Mouse (Mus musculus) lung, embryonic 16.5 days (tissue): ENCODE measurements around the gene Map3k21. TPM values are rescaled to one million over a fixed set of nuclear protein-coding genes. Genes with fewer than 3 reads are reported as not detected.

Experiments
- ATAC-seq: fragments of 200-750 bp; cut with Nextera tagmentation; 2 replicates; pipeline ENCODE4 v1.8.0; 2017; ENCODE audit warnings: low read depth, mild to moderate bottlenecking, moderate library complexity
- H3K27ac ChIP-seq: fragments of 300-500 bp; sonication (generic); 2 replicates; pipeline ENCODE4 v1.5.1; 2014; ENCODE audit warnings: mild to moderate bottlenecking, control low read depth, low read length
- H3K27me3 ChIP-seq: fragments of 300-500 bp; sonication (generic); 2 replicates; pipeline ENCODE4 v1.6.1; 2014; ENCODE audit warnings: low read depth, low read length, mixed read lengths; ENCODE audit not compliant: control insufficient read depth, insufficient read depth
- H3K36me3 ChIP-seq: fragments of 300-500 bp; sonication (generic); 2 replicates; pipeline ENCODE4 v1.6.1; 2014; ENCODE audit warnings: low read length; ENCODE audit not compliant: control insufficient read depth, insufficient read depth
- H3K4me1 ChIP-seq: fragments of 300-500 bp; sonication (generic); replicated peaks from 2 replicates; pipeline ENCODE4 v1.6.1; 2014; ENCODE audit warnings: low read length, mixed read lengths; ENCODE audit not compliant: control insufficient read depth, insufficient read depth
- H3K4me2 ChIP-seq: fragments of 300-500 bp; sonication (generic); 2 replicates; pipeline ENCODE4 v1.6.1; 2014; ENCODE audit warnings: low read depth, low read length, control low read depth
- H3K4me3 ChIP-seq: fragments of 300-500 bp; sonication (generic); 2 replicates; pipeline ENCODE4 v1.5.1; 2014; ENCODE audit warnings: mild to moderate bottlenecking, low read length, control low read depth
- H3K9ac ChIP-seq: fragments of 300-500 bp; sonication (generic); 2 replicates; pipeline ENCODE4 v1.6.1; 2014; ENCODE audit warnings: low read length, control low read depth
- H3K9me3 ChIP-seq: fragments of 300-500 bp; sonication (generic); 2 replicates; pipeline ENCODE4 v1.6.1; 2016; ENCODE audit warnings: low read length; ENCODE audit not compliant: control insufficient read depth
- WGBS: fragments of 180-500 bp; shearing (Covaris S2); extraction: QIAGEN DNeasy Blood & Tissue Kit; methylation state at CpG from one replicate; pipeline ENCODE4 v1.1.7; 2014; 5-methylcytosine and 5-hydroxymethylcytosine counted together
- polyA plus RNA-seq: library from polyadenylated mRNA; unstranded; fragments of >200 nt; fragmentation: Nextera tagmentation; extraction: Ambion mirVana; gene quantifications from 2 replicates; pipeline ENCODE4 v1.2.1, GENCODE M21; 2015

The Map3k21 gene
- polyA plus RNA-seq, 1 experiment from 2014 or later: 2.2 TPM

- Histone ChIP-seq H3K27ac (peak overlapping the region; percentile 71), H3K9me3 (peaks cover 2% of the 10 kb centered on the region; the same call in 1 of the 2 replicates), H3K4me1 (peaks cover 13% of the 10 kb centered on the region; the same call in 1 of the 2 replicates), H3K27me3 (peaks cover 47% of the 10 kb centered on the region), H3K4me3 (peak overlapping the region; percentile 64), H3K4me2 (peak overlapping the region; percentile 93), H3K9ac (peak overlapping the region; percentile 69), H3K36me3 (no peaks in the 10 kb centered on the region)
- peak; percentile 91 for ATAC-seq
- 3% methylated on average over 30 of the region's 30 CpGs for whole genome bisulfite sequencing
These were observed 437 bp upstream of the Map3k21 start for GRCm38 (mm10) chr8:125909661-125910364.

GRCm38 (mm10) chr8:125911229-125911580, 955 bp downstream of the Map3k21 start:
- ATAC-seq: no peak; the same call in 1 of the 2 replicates
- H3K36me3 ChIP-seq: no peaks in the 10 kb centered on the region
- H3K27ac ChIP-seq: peak overlapping the region; percentile 66; the same call in 1 of the 2 replicates
- peaks cover 13% of the 10 kb centered on the region; the same call in 1 of the 2 replicates for H3K4me1 ChIP-seq
- H3K4me3 ChIP-seq: peak overlapping the region; percentile 64
- peak overlapping the region; percentile 69 for H3K9ac ChIP-seq
- peaks cover 2% of the 10 kb centered on the region; the same call in 1 of the 2 replicates for H3K9me3 ChIP-seq
- 1% methylated on average over 30 of the region's 31 CpGs for WGBS
- peaks cover 47% of the 10 kb centered on the region for H3K27me3 ChIP-seq
- peak overlapping the region; percentile 93 for H3K4me2 ChIP-seq

GRCm38 (mm10) chr8:125913206-125913605, 3.0 kb downstream of the Map3k21 start:
- Histone ChIP-seq H3K4me3 (no peak overlapping the region), H3K9ac (no peak overlapping the region; the same call in 1 of the 2 replicates), H3K9me3 (no peaks in the 10 kb centered on the region), H3K27ac (peak overlapping the region; percentile 69), H3K36me3 (no peaks in the 10 kb centered on the region), H3K4me2 (peak overlapping the region; percentile 93), H3K4me1 (peaks cover 19% of the 10 kb centered on the region; the same call in 1 of the 2 replicates), H3K27me3 (peaks cover 46% of the 10 kb centered on the region)
- ATAC-seq: no peak
- 49% methylated on average over 4 of the region's 4 CpGs for WGBS

- 48% methylated on average over 9 of the region's 9 CpGs for WGBS
- H3K9ac ChIP-seq: no peak overlapping the region
- H3K4me3 ChIP-seq: no peak overlapping the region
- ATAC-seq: no peak
- peaks cover 24% of the 10 kb centered on the region; the same call in 1 of the 2 replicates for H3K4me1 ChIP-seq
- H3K4me2 ChIP-seq: peak overlapping the region; percentile 25; the same call in 1 of the 2 replicates
- peaks cover 36% of the 10 kb centered on the region for H3K27me3 ChIP-seq
- no peak overlapping the region for H3K27ac ChIP-seq
- no peaks in the 10 kb centered on the region for H3K36me3 ChIP-seq
- no peaks in the 10 kb centered on the region for H3K9me3 ChIP-seq
These were observed 4.1 kb downstream of the Map3k21 start for GRCm38 (mm10) chr8:125914386-125914785.

GRCm38 (mm10) chr8:125917013-125917412, 6.8 kb downstream of the Map3k21 start:
- H3K36me3 ChIP-seq: no peaks in the 10 kb centered on the region
- peaks cover 21% of the 10 kb centered on the region for H3K4me1 ChIP-seq
- no peaks in the 10 kb centered on the region for H3K9me3 ChIP-seq
- H3K27ac ChIP-seq: 0 out of 2 replicates have a peak overlapping the region, but pooled peaks have one; percentile 47
- WGBS: 31% methylated on average over 10 of the region's 10 CpGs
- H3K4me3 ChIP-seq: no peak overlapping the region
- peak; percentile 48 for ATAC-seq
- no peak overlapping the region for H3K4me2 ChIP-seq
- H3K9ac ChIP-seq: no peak overlapping the region
- H3K27me3 ChIP-seq: peaks cover 12% of the 10 kb centered on the region; the same call in 1 of the 2 replicates

GRCm38 (mm10) chr8:125918719-125919118, 8.5 kb downstream of the Map3k21 start:
- 56% methylated on average over 2 of the region's 2 CpGs for WGBS
- no peaks in the 10 kb centered on the region for H3K27me3 ChIP-seq
- H3K9me3 ChIP-seq: no peaks in the 10 kb centered on the region
- H3K4me3 ChIP-seq: no peak overlapping the region
- peaks cover 16% of the 10 kb centered on the region for H3K4me1 ChIP-seq
- no peak overlapping the region for H3K4me2 ChIP-seq
- no peak overlapping the region for H3K9ac ChIP-seq
- H3K36me3 ChIP-seq: no peaks in the 10 kb centered on the region
- ATAC-seq: no peak
- H3K27ac ChIP-seq: peak overlapping the region; percentile 68

- ATAC-seq: no peak
- peaks cover 16% of the 10 kb centered on the region for H3K4me1 ChIP-seq
- H3K4me3 ChIP-seq: no peak overlapping the region
- H3K27me3 ChIP-seq: no peaks in the 10 kb centered on the region
- H3K9me3 ChIP-seq: no peaks in the 10 kb centered on the region
- no peak overlapping the region for H3K9ac ChIP-seq
- no peak overlapping the region for H3K4me2 ChIP-seq
- H3K27ac ChIP-seq: peak overlapping the region; percentile 79
- H3K36me3 ChIP-seq: no peaks in the 10 kb centered on the region
- 47% methylated on average over 8 of the region's 8 CpGs for WGBS
These were observed 9.3 kb downstream of the Map3k21 start for GRCm38 (mm10) chr8:125919560-125919959.

GRCm38 (mm10) chr8:125920281-125920680, 10.0 kb downstream of the Map3k21 start:
- H3K4me2 ChIP-seq: no peak overlapping the region; the same call in 1 of the 2 replicates

GRCm38 (mm10) chr8:125920761-125921160, 10.5 kb downstream of the Map3k21 start:
- H3K4me1 ChIP-seq: peaks cover 16% of the 10 kb centered on the region
- 0 out of 2 replicates have a peak, but pooled peaks have one; percentile 3 for ATAC-seq
- no peak overlapping the region; the same call in 1 of the 2 replicates for H3K9ac ChIP-seq
- no peaks in the 10 kb centered on the region for H3K9me3 ChIP-seq
- H3K4me2 ChIP-seq: no peak overlapping the region
- H3K27ac ChIP-seq: peak overlapping the region; percentile 79
- H3K27me3 ChIP-seq: no peaks in the 10 kb centered on the region
- WGBS: 40% methylated on average over 9 of the region's 9 CpGs
- H3K4me3 ChIP-seq: no peak overlapping the region
- H3K36me3 ChIP-seq: no peaks in the 10 kb centered on the region

More at GRCm38 (mm10) chr8:125920281-125920680, 10.0 kb downstream of the Map3k21 start:
- Histone ChIP-seq H3K9ac (no peak overlapping the region; the same call in 1 of the 2 replicates), H3K9me3 (no peaks in the 10 kb centered on the region), H3K4me1 (peaks cover 16% of the 10 kb centered on the region), H3K27ac (peak overlapping the region; percentile 79), H3K27me3 (no peaks in the 10 kb centered on the region), H3K4me3 (no peak overlapping the region), H3K36me3 (no peaks in the 10 kb centered on the region)
- ATAC-seq: peak; percentile 52; the same call in 1 of the 2 replicates
- WGBS: 72% methylated on average over 10 of the region's 10 CpGs
